Mouse (Mus musculus) cerebellum, postnatal 4 days (tissue): ENCODE data around the gene Olfr1392.

Source experiments
- DNase-seq, 2 experiments: peaks; one replicate each; pipeline ENCODE4 v3.0.0; 2022; ENCODE audit warnings: low spot score in 2 of 2, mixed read lengths in 1 of 2

The Olfr1392 gene

GRCm38 (mm10) chr11:49251380-49251761 lies 33.7 kb upstream of the Olfr1392 start:
- DNase-seq, result no peak

GRCm38 (mm10) chr11:49252048-49252447 lies 33.0 kb upstream of the Olfr1392 start:
- no peak for DNase-seq

- DNase-seq, result no peak
Observed at GRCm38 (mm10) chr11:49253035-49253434, 32.0 kb upstream of the Olfr1392 start.

- no peak for DNase-seq
Observed at GRCm38 (mm10) chr11:49259296-49259695, 25.8 kb upstream of the Olfr1392 start.

GRCm38 (mm10) chr11:49259829-49260228 lies 25.3 kb upstream of the Olfr1392 start:
- no peak for DNase-seq

- no peak for DNase-seq
Observed at GRCm38 (mm10) chr11:49260598-49261312, 24.3 kb upstream of the Olfr1392 start.

- DNase-seq, result no peak
Observed at GRCm38 (mm10) chr11:49261313-49261855, 23.7 kb upstream of the Olfr1392 start.

GRCm38 (mm10) chr11:49262286-49262685 lies 22.8 kb upstream of the Olfr1392 start:
- no peak for DNase-seq

GRCm38 (mm10) chr11:49263149-49263548 lies 21.9 kb upstream of the Olfr1392 start:
- no peak for DNase-seq

GRCm38 (mm10) chr11:49264081-49264480 lies 21.0 kb upstream of the Olfr1392 start:
- DNase-seq, result no peak

- DNase-seq, result no peak
Observed at GRCm38 (mm10) chr11:49264622-49265021, 20.5 kb upstream of the Olfr1392 start.

- DNase-seq, result no peak
Observed at GRCm38 (mm10) chr11:49265101-49265500, 20.0 kb upstream of the Olfr1392 start.

- no peak for DNase-seq
Observed at GRCm38 (mm10) chr11:49266671-49267070, 18.4 kb upstream of the Olfr1392 start.

GRCm38 (mm10) chr11:49267316-49267715 lies 17.8 kb upstream of the Olfr1392 start:
- DNase-seq, result no peak

GRCm38 (mm10) chr11:49267970-49268579 lies 17.0 kb upstream of the Olfr1392 start:
- no peak for DNase-seq

- DNase-seq, result no peak
Observed at GRCm38 (mm10) chr11:49269761-49270160, 15.3 kb upstream of the Olfr1392 start.

- DNase-seq, result no peak
Observed at GRCm38 (mm10) chr11:49270368-49270767, 14.7 kb upstream of the Olfr1392 start.

- peak in 1 of 2 experiments; percentile 34 for DNase-seq
Observed at GRCm38 (mm10) chr11:49271334-49271733, 13.7 kb upstream of the Olfr1392 start.

GRCm38 (mm10) chr11:49273834-49274519 lies 11.1 kb upstream of the Olfr1392 start:
- DNase-seq, result no peak

- DNase-seq, result no peak
Observed at GRCm38 (mm10) chr11:49278222-49278621, 6.9 kb upstream of the Olfr1392 start, which contains the start of gene Olfr1393. Gene Olfr1393, plus strand, starts transcription at chr11:49278304.

- DNase-seq, result no peak
Observed at GRCm38 (mm10) chr11:49287251-49287650, 2.2 kb downstream of the Olfr1392 start.

GRCm38 (mm10) chr11:49292777-49293176 lies 7.7 kb downstream of the Olfr1392 start:
- DNase-seq, result no peak
